Mouse (Mus musculus) v-Abl transformed pro-B cells (cell line): Measurements from ENCODE around the gene Marcks.

ENCODE experiments used
- in situ Hi-C, 2 experiments: fragments of 400-800 bp; cut with MboI; formaldehyde crosslinking; loops; one replicate each; pipeline ENCODE4 v1.15.1; 2025; ENCODE audit not compliant: unreplicated experiment in 2 of 2

The Marcks gene

GRCm38 (mm10) chr10:37137531-37138310, 999 bp downstream of the Marcks start:
- in situ Hi-C loops, result loop anchor here (5.0 to 25.0 kb wide), 6 partner anchors 55 to 660 kb away; no protein-coding TSS in a partner anchor

GRCm38 (mm10) chr10:37136981-37137518, 1.7 kb downstream of the Marcks start:
- in situ Hi-C loops, result loop anchor here (5.0 to 25.0 kb wide), 6 partner anchors 55 to 660 kb away; no protein-coding TSS in a partner anchor

GRCm38 (mm10) chr10:37135951-37136751, 2.6 kb downstream of the Marcks start:
- in situ Hi-C loops, result loop anchor here (5.0 to 25.0 kb wide), 6 partner anchors 56 to 661 kb away; no protein-coding TSS in a partner anchor

GRCm38 (mm10) chr10:37133876-37134708, 4.6 kb downstream of the Marcks start:
- in situ Hi-C loops, result loop anchor here (5.0 to 25.0 kb wide), 3 partner anchors 203 to 658 kb away; no protein-coding TSS in a partner anchor

- in situ Hi-C loops, result loop anchor here (5.0 to 25.0 kb wide), 3 partner anchors 205 to 660 kb away; no protein-coding TSS in a partner anchor
Measured at GRCm38 (mm10) chr10:37132671-37133070, 6.0 kb downstream of the Marcks start.

GRCm38 (mm10) chr10:37129652-37130051, 9.1 kb downstream of the Marcks start:
- in situ Hi-C loops, result loop anchor here (5.0 to 25.0 kb wide), 3 partner anchors 208 to 663 kb away; no protein-coding TSS in a partner anchor

- in situ Hi-C loops, result no loop called here
Measured at GRCm38 (mm10) chr10:37115329-37115728, 23.4 kb downstream of the Marcks start.

- in situ Hi-C loops, result no loop called here
Measured at GRCm38 (mm10) chr10:37112812-37113211, 25.9 kb downstream of the Marcks start.

GRCm38 (mm10) chr10:37112362-37112761, 26.4 kb downstream of the Marcks start:
- in situ Hi-C loops, result no loop called here

- in situ Hi-C loops, result no loop called here
Measured at GRCm38 (mm10) chr10:37111432-37111831, 27.3 kb downstream of the Marcks start.

- in situ Hi-C loops, result no loop called here
Measured at GRCm38 (mm10) chr10:37106871-37107627, 31.7 kb downstream of the Marcks start.

- in situ Hi-C loops, result no loop called here
Measured at GRCm38 (mm10) chr10:37106303-37106702, 32.4 kb downstream of the Marcks start.

- in situ Hi-C loops, result no loop called here
Measured at GRCm38 (mm10) chr10:37102227-37103080, 36.3 kb downstream of the Marcks start.

- in situ Hi-C loops, result no loop called here
Measured at GRCm38 (mm10) chr10:37101733-37102132, 37.0 kb downstream of the Marcks start.

- in situ Hi-C loops, result no loop called here
Measured at GRCm38 (mm10) chr10:37096529-37096928, 42.2 kb downstream of the Marcks start.

GRCm38 (mm10) chr10:37095803-37096202, 42.9 kb downstream of the Marcks start:
- in situ Hi-C loops, result no loop called here

- in situ Hi-C loops, result no loop called here
Measured at GRCm38 (mm10) chr10:37093306-37093705, 45.4 kb downstream of the Marcks start.

- in situ Hi-C loops, result no loop called here
Measured at GRCm38 (mm10) chr10:37090411-37090810, 48.3 kb downstream of the Marcks start.
